In the genomic region with DNA sequence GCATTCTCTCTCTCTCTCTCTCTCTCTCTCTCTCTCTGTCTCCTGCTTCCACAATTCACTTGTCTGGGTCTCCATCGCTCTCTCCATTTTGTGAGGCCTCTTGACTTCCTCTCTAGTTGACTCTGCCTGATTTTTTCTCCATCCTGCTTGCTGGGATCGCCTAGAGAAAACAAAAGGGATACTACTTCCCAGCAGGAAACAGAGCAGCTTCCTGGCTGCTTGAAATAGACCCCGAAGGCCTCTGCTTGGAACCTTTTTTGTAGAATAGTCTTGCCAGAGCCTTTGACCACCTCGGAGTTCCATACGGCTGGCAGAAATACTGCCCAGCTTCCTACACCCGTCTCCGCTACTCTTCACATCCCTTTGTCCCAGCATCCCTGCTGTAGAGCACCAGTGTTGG, we compare ENCODE assay signal across 9 mouse cellular contexts.
A peak's percentile ranks its signal among the peaks of the same experiment; 100 is the strongest.
DNase-seq lines count a peak whose midpoint lies in the region; ATAC-seq and TF ChIP-seq lines count a peak whose summit lies in the region.
"Had no signal": no experiment of that assay in that cellular context is flagged by ENCODE, and none has a peak within 500 bp of the region (broad histone marks: within the 10 kb centered on the region; RNA-seq: fewer than 3 reads in every experiment).

No protein-coding gene starts in this region.

- peak overlapping the region; percentile 62 for H3K27ac ChIP-seq in forebrain, embryonic 12.5 days
- no peak overlapping the region; the same call in 1 of the 2 replicates for H3K27ac ChIP-seq in forebrain, embryonic 13.5 days
- peak overlapping the region; percentile 55 for H3K27ac ChIP-seq in liver, adult 2 months (replicated peaks; ENCODE audit: insufficient read depth, low read depth, low read length)
- H3K27ac ChIP-seq in liver, embryonic 11.5 days (ENCODE audit: low read depth, low read length): no peak overlapping the region
- H3K27ac ChIP-seq in heart, embryonic 16.5 days (ENCODE audit: low read length): peak overlapping the region; percentile 85
- peak overlapping the region; percentile 18; the same call in 1 of the 2 replicates for H3K27ac ChIP-seq in midbrain, embryonic 16.5 days (ENCODE audit: low read length)

- 45% methylated on average over 7 of the region's 7 CpGs for WGBS in forebrain, embryonic 12.5 days
- WGBS in forebrain, embryonic 13.5 days: 49% methylated on average over 7 of the region's 7 CpGs
- 77% methylated on average over 7 of the region's 7 CpGs for WGBS in liver, adult 2 months
- WGBS in liver, embryonic 11.5 days: 66% methylated on average over 7 of the region's 7 CpGs
- WGBS in heart, embryonic 16.5 days: 54% methylated on average over 7 of the region's 7 CpGs
- 42% methylated on average over 7 of the region's 7 CpGs for WGBS in midbrain, embryonic 16.5 days

- no peak for TF ChIP-seq CTCF in liver, adult 2 months (IDR thresholded peaks at IDR 0.05; ENCODE audit: low read depth, low read length)

- no peak for TF ChIP-seq POLR2A in liver, adult 2 months (IDR thresholded peaks at IDR 0.05; ENCODE audit: extremely low read depth, insufficient read depth, low read length)

- no peak overlapping the region for H3K4me3 ChIP-seq in forebrain, embryonic 12.5 days (replicated peaks)
- H3K4me3 ChIP-seq in forebrain, embryonic 13.5 days: no peak overlapping the region
- no peak overlapping the region for H3K4me3 ChIP-seq in liver, adult 2 months (ENCODE audit: insufficient read depth, low read depth, low read length)
- H3K4me3 ChIP-seq in liver, embryonic 11.5 days (ENCODE audit: low read depth, low read length): no peak overlapping the region
- H3K4me3 ChIP-seq in heart, embryonic 16.5 days (ENCODE audit: low read length): no peak overlapping the region
- H3K4me3 ChIP-seq in midbrain, embryonic 16.5 days (ENCODE audit: low read depth, low read length): no peak overlapping the region

- no peak for DNase-seq in liver, adult 2 months (ENCODE audit: extremely low read depth, low read depth, low spot score)
- DNase-seq in liver, embryonic 11.5 days (ENCODE audit: low spot score): no peak
- DNase-seq in MN1 (ENCODE audit: low spot score): no peak
- DNase-seq in right cerebral cortex, adult 18-20 months: no peak
- DNase-seq: left cerebral cortex, postnatal 4 days had no signal

- H3K9me3 ChIP-seq in forebrain, embryonic 12.5 days: 0 out of 2 replicates have a peak, but pooled peaks cover 7% of the 10 kb centered on the region
- H3K9me3 ChIP-seq in forebrain, embryonic 13.5 days (replicated peaks): 0 out of 2 replicates have a peak, but pooled peaks cover 2% of the 10 kb centered on the region
- no peaks in the 10 kb centered on the region for H3K9me3 ChIP-seq in liver, embryonic 11.5 days (ENCODE audit: control insufficient read depth, low read length)
- H3K9me3 ChIP-seq in heart, embryonic 16.5 days (replicated peaks; ENCODE audit: control insufficient read depth, low read length): peaks cover 2% of the 10 kb centered on the region; the same call in 1 of the 2 replicates
- H3K9me3 ChIP-seq in midbrain, embryonic 16.5 days (replicated peaks; ENCODE audit: control insufficient read depth, low read length, poor library complexity, severe bottlenecking): peaks cover 5% of the 10 kb centered on the region; the same call in 1 of the 2 replicates

- H3K27me3 ChIP-seq in forebrain, embryonic 12.5 days: no peaks in the 10 kb centered on the region
- no peaks in the 10 kb centered on the region; the same call in 1 of the 2 replicates for H3K27me3 ChIP-seq in forebrain, embryonic 13.5 days
- no peaks in the 10 kb centered on the region for H3K27me3 ChIP-seq in liver, adult 2 months (ENCODE audit: control insufficient read depth, insufficient read depth, low read length)
- no peaks in the 10 kb centered on the region for H3K27me3 ChIP-seq in liver, embryonic 11.5 days (replicated peaks; ENCODE audit: control insufficient read depth, insufficient read depth, low read length)
- H3K27me3 ChIP-seq in heart, embryonic 16.5 days (ENCODE audit: control insufficient read depth, insufficient read depth, low read length): no peaks in the 10 kb centered on the region
- no peaks in the 10 kb centered on the region for H3K27me3 ChIP-seq in midbrain, embryonic 16.5 days (ENCODE audit: control insufficient read depth, insufficient read depth, low read depth, low read length)

- H3K9ac ChIP-seq in forebrain, embryonic 12.5 days: no peak overlapping the region
- H3K9ac ChIP-seq in forebrain, embryonic 13.5 days: no peak overlapping the region
- no peak overlapping the region for H3K9ac ChIP-seq in liver, adult 2 months (ENCODE audit: low read depth, low read length)
- no peak overlapping the region for H3K9ac ChIP-seq in liver, embryonic 11.5 days (ENCODE audit: low read depth, low read length)
- H3K9ac ChIP-seq in heart, embryonic 16.5 days (ENCODE audit: low read length): 0 out of 2 replicates have a peak overlapping the region, but pooled peaks have one; percentile 7
- H3K9ac ChIP-seq in midbrain, embryonic 16.5 days (ENCODE audit: low read depth, low read length): no peak overlapping the region

- peaks cover 26% of the 10 kb centered on the region for H3K4me1 ChIP-seq in forebrain, embryonic 12.5 days
- H3K4me1 ChIP-seq in forebrain, embryonic 13.5 days: peaks cover 39% of the 10 kb centered on the region
- peaks cover 8% of the 10 kb centered on the region for H3K4me1 ChIP-seq in liver, adult 2 months (ENCODE audit: control insufficient read depth, insufficient read depth, low read length)
- H3K4me1 ChIP-seq in liver, embryonic 11.5 days (replicated peaks; ENCODE audit: control insufficient read depth, insufficient read depth, low read length): peaks cover 24% of the 10 kb centered on the region
- H3K4me1 ChIP-seq in heart, embryonic 16.5 days (ENCODE audit: control insufficient read depth, insufficient read depth, low read length): peaks cover 52% of the 10 kb centered on the region
- H3K4me1 ChIP-seq in midbrain, embryonic 16.5 days (ENCODE audit: control insufficient read depth, insufficient read depth, low read length): peaks cover 4% of the 10 kb centered on the region; the same call in 1 of the 2 replicates

- no peaks in the 10 kb centered on the region for H3K36me3 ChIP-seq in forebrain, embryonic 12.5 days (replicated peaks)
- no peaks in the 10 kb centered on the region for H3K36me3 ChIP-seq in forebrain, embryonic 13.5 days (ENCODE audit: poor library complexity, severe bottlenecking)
- no peaks in the 10 kb centered on the region for H3K36me3 ChIP-seq in liver, adult 2 months (ENCODE audit: control insufficient read depth, insufficient read depth, low read length)
- no peaks in the 10 kb centered on the region for H3K36me3 ChIP-seq in liver, embryonic 11.5 days (ENCODE audit: control insufficient read depth, insufficient read depth, low read length)
- H3K36me3 ChIP-seq in heart, embryonic 16.5 days (ENCODE audit: control insufficient read depth, insufficient read depth): no peaks in the 10 kb centered on the region
- H3K36me3 ChIP-seq in midbrain, embryonic 16.5 days (ENCODE audit: control insufficient read depth, insufficient read depth, low read length): no peaks in the 10 kb centered on the region

- no peak overlapping the region for H3K4me2 ChIP-seq in forebrain, embryonic 12.5 days
- H3K4me2 ChIP-seq in forebrain, embryonic 13.5 days: no peak overlapping the region
- H3K4me2 ChIP-seq in liver, embryonic 11.5 days: no peak overlapping the region
- no peak overlapping the region for H3K4me2 ChIP-seq in heart, embryonic 16.5 days (ENCODE audit: low read depth, low read length)
- no peak overlapping the region for H3K4me2 ChIP-seq in midbrain, embryonic 16.5 days (ENCODE audit: low read length)

- no peaks in the 10 kb centered on the region for H3K79me2 ChIP-seq in liver, adult 2 months (ENCODE audit: control insufficient read depth, insufficient read depth, low read length)

- no peak for ATAC-seq in forebrain, embryonic 12.5 days (ENCODE audit: low FRiP score)
- ATAC-seq in forebrain, embryonic 13.5 days: no peak
- ATAC-seq in liver, embryonic 11.5 days (replicated peaks; ENCODE audit: low FRiP score): no peak
- no peak for ATAC-seq in heart, embryonic 16.5 days (replicated peaks; ENCODE audit: extremely low read depth, insufficient read depth, low FRiP score)
- ATAC-seq in midbrain, embryonic 16.5 days: no peak

Comparison
In these comparisons a context has a peak if more than half of its experiments do, and no peak if none do; other contexts are left out.
1. H3K27ac ChIP-seq: peak in forebrain, embryonic 12.5 days (single experiment), liver, adult 2 months (single experiment), heart, embryonic 16.5 days (single experiment) and midbrain, embryonic 16.5 days (single experiment); none in forebrain, embryonic 13.5 days (single experiment) and liver, embryonic 11.5 days (single experiment).